Mouse (Mus musculus) kidney, adult 11 months (tissue): Measurements from ENCODE around the gene Epb41l1.
"Not testable (repeated sequence)": the region's sequence is repeated elsewhere in the genome, so short reads cannot be mapped to it uniquely, and the experiment has no call there.

ENCODE experiments used
- DNase-seq: peaks from one replicate; pipeline ENCODE4 v3.0.0; 2022

The Epb41l1 gene

DNA sequence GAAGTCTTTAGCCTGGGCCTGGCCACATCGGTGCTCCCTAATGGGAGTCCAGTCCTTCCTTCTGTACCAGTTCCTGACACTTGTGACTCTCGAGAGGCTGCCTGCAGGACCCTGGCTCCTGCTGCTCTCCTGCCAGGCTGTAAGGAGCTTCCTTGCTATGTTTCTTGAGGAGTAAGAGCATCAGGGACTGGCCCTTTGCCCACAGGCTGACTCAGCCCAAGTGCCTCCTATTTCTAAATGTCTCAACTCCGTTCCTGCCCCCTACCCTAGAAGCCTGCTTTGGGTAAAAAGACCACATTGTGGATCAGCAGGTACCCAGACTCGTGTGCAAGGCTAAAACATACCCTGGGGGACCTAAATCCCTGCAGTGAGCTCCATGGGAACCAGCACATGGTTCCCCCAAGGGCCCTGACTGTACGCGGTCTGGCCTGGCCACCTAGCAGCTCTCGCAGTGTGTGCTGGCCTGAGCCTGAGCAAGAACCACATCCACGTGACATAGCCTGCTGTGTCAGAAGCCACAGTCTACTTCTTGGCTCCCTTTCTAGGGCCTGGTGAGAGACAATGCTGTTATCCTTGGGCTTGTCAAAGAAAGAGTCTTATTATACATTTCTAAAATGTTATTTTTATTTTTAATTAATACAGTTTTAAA lies 67.6 kb downstream of the Epb41l1 start:
- no peak for DNase-seq

DNA sequence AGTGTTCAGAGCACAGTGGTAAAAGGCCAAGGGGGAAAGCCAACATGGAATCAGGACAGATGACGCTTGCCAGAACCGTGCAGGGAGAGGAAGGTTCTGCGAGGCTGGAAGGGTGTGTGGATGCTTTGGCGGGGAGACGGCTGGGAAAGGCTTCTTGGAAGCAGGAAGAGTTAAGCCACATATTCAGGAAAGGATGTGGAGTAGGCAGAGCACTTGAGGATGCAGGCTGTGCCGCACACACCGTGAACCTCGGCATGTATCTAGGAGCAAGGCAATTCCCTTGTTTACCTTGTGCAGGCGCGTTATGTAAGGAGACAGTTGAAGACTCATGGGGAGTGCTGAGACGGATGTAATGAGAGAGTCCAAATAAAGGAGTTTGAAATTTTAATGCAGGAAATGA lies 69.5 kb downstream of the Epb41l1 start:
- no peak for DNase-seq

DNA sequence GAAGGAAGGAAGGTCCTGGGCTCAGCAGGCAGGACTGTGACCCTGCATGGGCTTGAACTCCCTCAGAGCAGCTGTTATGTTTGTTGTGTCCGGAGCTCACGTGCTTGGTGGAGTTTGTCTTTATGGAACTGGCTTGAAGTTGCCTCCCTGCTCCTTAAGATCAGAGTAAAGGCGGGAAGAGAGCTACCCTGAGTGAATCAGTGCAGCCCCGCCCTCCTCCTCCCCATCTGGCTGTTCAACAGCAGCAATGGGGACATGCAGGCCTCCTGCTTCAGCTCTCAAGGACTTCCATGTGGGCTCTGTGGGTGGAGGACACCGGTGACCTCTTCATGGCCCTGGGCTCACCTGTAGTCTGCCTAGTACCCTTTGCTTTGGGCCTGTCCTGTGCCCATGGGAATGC lies 71.1 kb downstream of the Epb41l1 start:
- no peak for DNase-seq

- DNase-seq: no peak
Observed at GRCm38 (mm10) chr2:156493766-156494165, 73.1 kb downstream of the Epb41l1 start.

DNA sequence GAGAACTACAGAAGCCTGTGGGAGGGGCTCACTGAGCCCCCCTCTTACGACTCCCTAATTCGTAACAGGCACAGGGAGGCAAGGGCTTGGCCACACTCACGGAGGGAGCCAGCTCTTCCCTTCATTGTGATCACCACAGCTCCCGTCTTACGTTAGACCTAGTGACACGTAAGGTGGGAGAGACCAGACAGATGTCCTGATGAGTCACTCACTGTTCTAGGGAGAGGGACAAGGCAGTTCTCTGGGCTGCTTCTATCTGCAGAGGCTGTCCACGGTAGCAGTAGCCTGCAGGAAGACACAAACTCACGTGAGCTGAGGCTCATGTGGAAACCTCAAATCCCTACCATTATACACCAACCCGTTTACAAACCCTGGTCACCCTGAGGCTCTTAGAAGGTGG lies 73.8 kb downstream of the Epb41l1 start:
- no peak for DNase-seq

DNA sequence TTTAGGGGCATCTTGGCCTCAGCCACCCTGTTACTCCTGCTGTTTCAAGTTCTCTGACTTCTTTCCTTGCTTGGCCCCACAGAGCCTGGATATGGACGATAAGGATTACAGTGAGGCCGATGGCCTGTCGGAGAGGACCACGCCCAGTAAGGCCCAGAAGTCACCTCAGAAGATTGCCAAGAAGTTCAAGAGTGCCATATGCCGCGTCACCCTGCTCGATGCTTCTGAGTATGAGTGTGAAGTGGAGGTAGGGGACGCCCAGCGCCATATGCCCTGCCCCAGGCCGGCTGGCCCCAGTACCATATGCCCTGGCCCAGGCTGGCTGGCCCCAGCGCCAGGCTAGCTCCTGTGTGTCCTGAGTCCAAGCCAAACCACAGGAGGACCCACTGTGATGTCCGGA lies 74.2 kb downstream of the Epb41l1 start:
- DNase-seq: no peak

DNA sequence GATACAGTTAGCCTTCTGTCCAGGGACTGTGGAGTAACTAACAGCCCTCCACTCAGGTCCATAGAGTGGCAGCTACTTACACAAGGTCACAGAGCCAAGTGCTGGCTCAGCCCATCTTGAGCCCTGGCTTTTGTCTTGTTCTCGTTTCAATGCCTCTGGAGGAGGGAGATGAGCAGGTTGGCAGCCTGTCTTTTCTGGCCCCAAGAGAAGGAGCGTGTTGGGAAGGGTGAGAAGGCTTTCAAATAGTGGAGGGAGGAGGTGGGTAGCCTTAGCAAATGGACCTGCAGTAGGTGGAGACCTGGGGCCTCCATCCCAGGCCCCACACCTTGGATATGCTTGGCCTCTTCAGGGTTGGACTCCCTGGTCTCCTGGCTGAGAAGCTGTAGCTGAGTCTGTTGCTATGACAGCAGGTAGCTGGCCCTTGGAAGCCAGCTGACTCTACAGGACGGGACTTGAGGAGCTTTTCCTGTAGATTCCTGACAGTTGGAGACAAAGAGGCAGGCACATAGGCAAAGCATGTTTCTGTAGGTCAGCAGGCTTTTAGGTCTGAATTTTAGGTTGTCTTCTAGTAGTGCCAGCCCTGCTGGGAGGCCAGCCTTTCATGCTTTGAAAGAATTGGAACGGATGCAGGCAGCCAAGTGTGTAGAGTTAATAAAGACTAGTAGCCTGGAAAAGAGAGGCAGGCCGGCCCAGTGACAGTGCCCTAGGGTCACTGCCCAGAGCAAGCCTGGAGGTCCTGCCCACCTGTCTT lies 76.3 kb downstream of the Epb41l1 start:
- no peak for DNase-seq

- peak; percentile 45 for DNase-seq
Observed at GRCm38 (mm10) chr2:156497915-156498314, 77.2 kb downstream of the Epb41l1 start.

DNA sequence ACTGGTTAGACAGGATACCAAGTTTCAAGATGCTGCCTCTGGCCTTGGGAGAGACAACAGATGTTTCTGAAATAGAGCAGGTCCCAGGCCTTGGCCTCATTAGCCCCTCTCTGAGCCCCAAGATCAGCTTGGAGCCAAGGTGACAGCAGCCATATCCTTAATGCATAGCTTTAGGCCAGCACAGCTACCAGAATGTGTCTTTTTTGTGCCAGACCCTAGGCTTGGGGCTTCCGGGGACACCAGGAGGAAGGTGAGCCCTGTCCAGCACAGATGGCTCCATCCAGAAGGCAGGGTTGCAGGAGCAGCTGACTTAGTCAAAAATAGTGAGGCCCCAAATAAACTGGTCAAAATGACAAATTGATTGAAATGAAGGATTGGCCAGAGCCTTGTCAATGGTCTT lies 80.3 kb downstream of the Epb41l1 start:
- no peak for DNase-seq

DNA sequence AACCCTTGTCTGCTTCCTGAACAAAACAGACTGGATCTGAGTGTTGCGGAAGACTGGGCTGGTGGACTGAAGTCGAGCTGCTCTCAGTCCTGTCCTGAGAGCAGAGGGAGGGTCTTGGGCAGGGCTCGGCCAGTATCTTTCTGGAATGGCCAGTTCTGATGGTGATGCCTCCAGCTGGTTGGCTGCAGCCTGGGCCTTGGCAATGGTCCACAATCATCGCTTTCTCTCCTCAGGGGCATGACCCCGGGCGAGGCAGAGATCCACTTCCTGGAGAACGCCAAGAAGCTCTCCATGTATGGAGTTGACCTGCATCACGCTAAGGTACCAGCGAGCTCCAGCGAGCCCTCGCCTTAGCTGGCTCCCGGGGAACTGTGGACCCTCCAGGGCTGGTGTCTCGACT lies 84.8 kb downstream of the Epb41l1 start:
- DNase-seq: no peak

DNA sequence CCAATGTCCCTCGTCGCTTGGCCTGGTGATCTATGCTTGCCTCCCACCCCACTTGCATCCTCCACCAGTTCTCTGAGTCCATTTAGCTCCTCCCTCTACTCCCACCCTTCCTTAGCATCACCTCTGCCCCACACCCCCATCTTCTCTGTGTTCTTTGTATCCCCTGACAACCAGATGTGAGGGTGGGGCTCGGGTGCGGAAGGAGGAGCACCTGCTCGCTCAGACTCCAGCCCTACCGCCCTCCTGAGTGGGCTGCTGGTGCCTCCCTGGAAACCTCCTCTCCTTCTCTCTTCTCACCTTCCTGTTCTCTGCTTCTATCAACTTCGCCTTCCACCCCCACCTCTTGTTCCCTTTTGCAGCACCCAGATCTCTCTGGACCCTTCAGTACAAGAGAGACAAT lies 91.3 kb downstream of the Epb41l1 start:
- no peak for DNase-seq

DNA sequence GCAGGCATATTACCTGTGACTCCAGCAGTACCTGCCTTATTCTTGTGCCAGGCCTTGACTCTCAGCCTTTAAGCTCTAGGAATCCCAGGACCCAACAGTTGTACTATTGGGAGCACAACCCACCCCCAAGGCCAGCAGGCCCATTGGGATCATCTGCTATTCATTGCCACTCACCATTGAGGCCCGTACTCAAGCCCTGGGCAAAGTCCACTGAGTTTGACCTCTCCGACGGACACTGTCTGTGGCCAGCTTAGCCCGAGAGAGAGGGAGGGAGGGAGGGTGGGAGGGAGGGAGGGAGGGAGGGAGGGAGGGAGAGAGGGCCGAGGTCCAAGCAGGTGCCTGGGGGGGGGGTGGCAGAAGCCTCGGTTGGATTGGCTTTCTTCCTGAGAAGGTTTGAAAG lies 91.9 kb downstream of the Epb41l1 start:
- DNase-seq: peak; percentile 79

GRCm38 (mm10) chr2:156515102-156515501 lies 94.4 kb downstream of the Epb41l1 start:
- no peak for DNase-seq

DNA sequence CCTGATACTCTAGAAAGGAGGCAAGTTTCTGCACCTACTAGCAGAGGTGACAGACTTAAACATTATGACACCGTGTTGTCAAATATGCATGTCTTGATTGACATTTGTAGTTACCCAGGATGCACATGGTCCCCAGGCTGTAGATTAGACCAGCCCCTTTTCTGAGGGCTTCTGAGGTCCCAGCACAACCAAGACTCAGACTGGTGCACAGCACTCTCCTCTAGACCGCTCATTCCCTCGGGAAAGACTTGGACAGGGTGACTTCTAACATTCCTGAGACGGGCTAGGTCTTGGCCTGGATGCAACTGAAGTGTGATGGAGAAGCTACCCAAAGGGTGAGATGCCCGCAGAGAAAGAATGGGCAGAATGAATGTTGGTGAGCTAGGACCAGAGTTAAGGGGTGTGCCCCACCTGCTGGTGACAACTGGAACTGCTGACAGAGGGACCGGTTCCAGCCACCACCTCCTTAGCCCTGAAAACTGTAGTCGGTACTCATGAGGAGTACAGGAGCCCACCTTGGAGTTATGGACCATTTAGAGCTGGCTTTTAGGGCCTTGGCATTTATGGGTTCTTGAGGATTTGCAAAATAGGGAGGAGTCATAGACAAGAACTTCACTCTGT lies 95.0 kb downstream of the Epb41l1 start:
- DNase-seq: peak; percentile 50

DNA sequence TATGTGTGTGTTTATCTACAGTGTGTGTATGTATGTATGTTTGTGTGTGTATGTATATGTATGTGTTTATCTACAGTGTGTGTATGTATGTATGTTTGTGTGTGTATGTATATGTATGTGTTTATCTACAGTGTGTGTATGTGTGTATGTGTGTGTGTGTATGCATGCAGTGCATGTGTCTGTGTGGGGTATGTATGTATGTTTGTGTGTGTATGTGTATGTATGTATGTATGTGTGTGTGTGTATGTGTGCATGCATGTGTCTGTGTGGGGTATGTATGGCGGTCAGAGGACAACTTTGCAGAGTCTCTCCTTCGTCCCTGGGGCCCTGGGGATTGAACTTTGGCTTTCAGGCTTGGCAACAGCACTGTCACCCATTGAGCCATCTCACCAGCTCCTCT lies 96.0 kb downstream of the Epb41l1 start:
- not testable (repeated sequence) for DNase-seq

GRCm38 (mm10) chr2:156518306-156518705 lies 97.6 kb downstream of the Epb41l1 start:
- no peak for DNase-seq

DNA sequence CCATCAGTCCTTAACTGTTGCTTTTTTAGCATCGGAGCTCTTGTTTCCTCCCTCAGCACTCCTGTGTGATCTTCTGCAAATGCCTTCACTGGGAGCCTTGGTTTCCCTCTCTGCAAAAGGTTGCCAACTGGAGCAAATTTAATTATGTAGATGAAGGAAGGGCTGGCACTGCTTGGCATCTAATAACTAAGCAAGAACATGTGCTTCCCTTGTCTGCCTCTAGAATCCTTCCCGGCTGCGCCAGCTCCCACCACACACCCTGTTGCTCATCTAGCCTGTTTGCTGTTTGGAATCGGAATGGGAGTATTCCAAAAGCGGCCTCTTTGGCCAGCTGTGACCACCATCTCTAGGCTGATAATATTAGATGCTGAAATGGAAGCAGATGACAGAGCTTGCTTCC lies 98.9 kb downstream of the Epb41l1 start:
- DNase-seq: no peak

GRCm38 (mm10) chr2:156522994-156523393 lies 102.3 kb downstream of the Epb41l1 start:
- DNase-seq: no peak

DNA sequence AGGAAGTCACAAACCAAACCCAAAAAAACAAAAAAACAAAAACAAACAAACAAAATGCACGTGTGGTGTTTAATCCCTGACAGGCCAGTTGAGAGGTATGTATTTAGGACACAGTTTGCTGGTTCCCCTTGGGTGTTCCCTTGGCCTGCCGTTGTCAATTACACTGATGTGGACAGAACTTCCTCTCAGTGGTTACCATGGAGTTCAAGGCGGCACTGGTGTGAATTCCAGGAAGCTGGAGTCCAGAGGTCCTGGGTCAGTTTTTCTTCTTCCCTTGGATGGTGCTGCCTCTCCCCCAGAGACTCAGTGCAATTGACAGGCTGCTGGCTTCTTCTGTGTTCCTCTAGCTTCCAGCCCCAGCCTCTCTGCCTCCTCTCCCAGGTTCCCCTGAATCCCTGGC lies 103.4 kb downstream of the Epb41l1 start:
- no peak for DNase-seq

DNA sequence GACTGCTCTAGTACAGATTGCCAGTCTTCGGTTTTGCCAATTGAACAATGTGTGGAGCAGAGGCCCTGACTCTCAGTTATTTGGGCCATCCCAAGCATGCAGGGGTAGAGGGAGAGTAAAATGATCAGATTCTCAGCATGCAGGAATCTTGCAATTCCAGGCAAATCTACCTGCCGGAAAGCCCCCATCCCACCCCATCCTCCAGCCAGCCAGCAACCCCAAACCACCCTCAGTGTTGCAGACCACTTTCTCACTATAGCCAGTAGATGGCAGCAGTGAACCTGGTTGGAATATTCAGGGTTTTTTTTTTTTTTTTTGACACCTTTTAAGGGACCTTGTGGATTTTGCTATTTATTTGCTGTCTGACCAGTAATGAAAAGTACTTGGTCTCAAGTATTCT lies 109.0 kb downstream of the Epb41l1 start:
- DNase-seq: no peak

DNA sequence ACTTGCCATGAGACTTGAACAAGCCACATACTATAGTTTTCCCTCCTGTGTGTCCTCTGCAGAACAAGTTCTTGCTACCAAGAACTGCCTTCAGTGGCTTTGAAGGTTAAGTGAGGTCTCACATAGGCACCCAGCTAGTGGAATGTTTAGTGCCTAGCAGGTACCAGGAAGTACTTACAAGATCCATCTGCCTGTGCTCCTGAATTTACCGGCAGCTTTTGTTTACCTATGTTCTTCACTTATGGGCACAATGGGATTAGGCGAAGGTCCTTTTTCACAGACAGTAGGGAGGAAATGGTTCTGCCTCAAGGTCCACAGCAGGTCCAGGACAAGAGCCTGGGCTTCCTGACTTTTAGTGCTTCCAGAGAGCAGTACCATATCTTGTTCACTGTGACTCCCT lies 112.5 kb downstream of the Epb41l1 start:
- no peak for DNase-seq

DNA sequence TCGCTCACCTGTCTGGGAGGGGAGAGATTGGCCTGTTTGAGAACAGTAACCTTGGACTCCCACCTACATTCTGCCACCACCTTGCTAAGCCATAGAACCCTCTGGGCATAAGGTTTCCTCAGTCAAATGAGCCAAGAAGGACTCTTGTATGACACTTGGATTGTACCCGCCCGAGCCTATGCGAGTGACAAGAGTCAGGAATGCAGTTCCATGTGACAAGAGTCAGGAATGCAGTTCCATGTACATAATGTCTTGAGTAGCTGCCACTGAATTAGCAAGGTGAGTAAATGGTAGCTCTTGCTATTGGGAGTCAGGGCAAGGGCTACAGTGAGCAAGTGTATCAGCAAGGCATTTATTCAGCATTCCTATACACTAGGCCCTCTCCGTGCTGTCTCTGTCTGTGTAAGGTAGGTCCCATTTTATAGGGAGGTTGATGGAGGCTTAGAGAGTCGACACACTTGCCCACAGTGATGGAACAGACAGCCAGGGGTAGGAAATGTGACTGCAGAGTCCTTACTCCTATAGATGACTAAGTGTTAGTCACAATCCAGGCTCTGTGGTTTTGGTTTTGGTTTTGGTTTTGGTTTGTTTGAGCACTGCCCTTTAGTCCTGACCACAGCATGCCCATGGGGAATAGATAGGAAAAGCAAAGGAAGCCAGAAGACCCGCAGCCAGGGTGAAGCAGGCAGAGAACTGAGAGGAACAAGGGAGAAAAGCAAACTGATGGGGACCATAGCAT lies 118.3 kb downstream of the Epb41l1 start:
- DNase-seq: no peak

DNA sequence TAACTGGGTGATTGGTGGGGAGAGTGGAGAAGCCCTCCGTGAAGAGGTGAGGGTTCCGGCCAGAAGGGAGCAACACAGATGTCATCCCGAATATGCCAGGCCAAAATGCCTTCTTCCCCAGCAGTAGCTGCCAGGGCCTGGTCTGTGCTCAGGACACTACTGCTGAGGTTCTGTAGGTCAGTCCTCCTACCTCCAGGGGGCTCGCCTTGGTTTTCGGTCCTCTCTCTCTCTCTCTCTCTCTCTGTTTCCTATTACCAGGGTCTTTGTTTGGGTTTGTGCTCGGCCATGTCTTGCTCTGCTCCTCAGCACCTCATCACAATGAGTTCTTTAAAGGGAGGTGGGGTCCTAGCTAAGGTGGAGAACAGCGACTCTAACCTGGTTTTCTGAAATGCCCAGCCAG lies 120.3 kb downstream of the Epb41l1 start:
- DNase-seq: no peak

- DNase-seq: no peak
Observed at GRCm38 (mm10) chr2:156542410-156542809, 121.7 kb downstream of the Epb41l1 start.
